Mouse (Mus musculus): Measurements from ENCODE around the gene Rtp4. TPM values are rescaled to one million over a fixed set of nuclear protein-coding genes. Genes with fewer than 3 reads are reported as not detected.

The Rtp4 gene
- polyA plus RNA-seq (2012; ENCODE audit: insufficient read depth, insufficient read length, missing spikeins): 315 and 316 TPM in 2 replicates

DNA sequence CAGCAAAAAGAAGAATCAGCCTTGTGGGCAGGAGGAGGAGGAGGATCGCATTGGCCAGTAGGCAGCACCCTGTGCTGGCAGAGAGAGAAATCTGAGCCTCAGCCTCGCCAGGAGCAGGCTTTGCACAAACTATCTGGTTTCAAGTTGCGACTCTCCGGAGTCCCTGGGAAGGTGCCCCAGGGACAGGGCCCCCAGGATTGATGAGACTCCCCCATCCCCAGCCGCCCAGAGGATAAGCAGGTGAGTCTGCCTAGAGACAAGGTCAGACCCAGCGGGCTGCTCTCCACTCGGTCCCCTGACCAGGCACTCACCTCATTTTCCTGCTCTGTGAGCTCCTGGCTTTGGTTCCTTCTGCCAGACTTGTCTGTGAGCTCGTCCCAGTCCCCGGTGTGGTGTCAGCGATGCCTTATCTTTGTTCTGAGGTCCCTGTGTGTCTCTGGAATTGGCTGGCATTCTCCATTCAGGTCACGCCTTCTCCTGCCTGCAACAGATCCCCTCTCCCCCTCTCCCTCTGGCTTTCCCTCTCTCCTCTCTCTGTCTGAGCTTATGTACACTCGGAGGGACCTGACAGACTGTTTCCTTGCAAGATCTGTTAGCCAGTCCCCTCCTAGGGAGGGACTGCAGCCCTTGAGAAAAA lies at the start of gene Rtp4, which contains the start of gene Masp1:
Rtp4 (plus strand) TSS at position 57 of the 637 bp plus-strand sequence.
Masp1 (minus strand) TSS at position 581 of the 637 bp plus-strand sequence.
- Histone ChIP-seq H3K4me3 (ENCODE audit: insufficient read depth, low read length) (no peak within 1 kb of the TSS), H3K27ac (ENCODE audit: insufficient read depth, low read depth, low read length) (no peak within 1 kb of the TSS), H3K4me1 (ENCODE audit: control insufficient read depth, insufficient read depth, low read length) (peaks cover 13% of the 10 kb centered on the region)
- TF ChIP-seq CTCF (IDR thresholded peaks at IDR 0.05; ENCODE audit: low read depth, low read length): no peak
- no peak for TF ChIP-seq POLR2A (IDR thresholded peaks at IDR 0.05; ENCODE audit: borderline replicate concordance, low read depth, low read length)

DNA sequence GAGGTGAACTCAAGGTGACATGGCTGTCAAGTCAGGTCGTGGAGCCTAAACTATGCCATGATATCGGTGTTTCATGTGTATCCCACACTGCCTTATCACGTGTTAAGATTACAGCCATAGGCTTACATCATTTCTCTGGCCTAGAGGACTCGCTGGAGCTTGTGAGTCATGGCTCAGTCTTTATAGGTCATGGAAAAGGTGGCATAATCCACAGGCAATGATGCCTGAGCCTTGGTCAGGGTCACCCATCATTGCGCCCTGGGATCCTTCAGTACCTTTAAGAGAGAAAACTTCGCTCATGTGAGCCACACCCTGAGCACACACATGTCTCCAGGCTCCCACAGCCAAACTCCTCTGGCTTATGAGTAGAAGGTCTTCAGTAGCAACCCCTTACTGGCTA lies 48.5 kb upstream of the Rtp4 start:
- TF ChIP-seq CTCF (IDR thresholded peaks at IDR 0.05; ENCODE audit: low read depth, low read length) (no peak), POLR2A (IDR thresholded peaks at IDR 0.05; ENCODE audit: borderline replicate concordance, low read depth, low read length) (no peak)
- no peak overlapping the region for H3K27ac ChIP-seq (ENCODE audit: insufficient read depth, low read depth, low read length)

DNA sequence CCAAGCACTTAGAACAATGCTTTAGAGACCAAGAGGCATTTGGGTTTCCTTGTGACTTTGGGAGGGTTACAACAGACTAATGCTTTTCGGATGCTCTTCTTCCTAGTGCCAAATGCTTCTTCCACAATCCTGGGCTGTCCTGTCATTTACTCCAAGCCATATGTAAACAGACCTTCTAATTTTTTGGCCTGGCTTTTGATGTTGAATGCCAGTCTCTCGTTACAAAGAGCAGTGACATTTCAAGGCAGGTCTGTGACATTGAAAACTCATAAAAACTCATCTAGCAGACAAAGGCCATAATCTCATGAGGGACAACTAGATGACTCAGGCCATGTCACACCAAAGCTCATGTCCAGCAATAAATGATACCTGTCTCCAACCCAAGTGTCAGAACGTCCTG lies 48.0 kb upstream of the Rtp4 start:
- TF ChIP-seq POLR2A (IDR thresholded peaks at IDR 0.05; ENCODE audit: borderline replicate concordance, low read depth, low read length): no peak
- no peak for TF ChIP-seq CTCF (IDR thresholded peaks at IDR 0.05; ENCODE audit: low read depth, low read length)
- Histone ChIP-seq H3K4me1 (ENCODE audit: control insufficient read depth, insufficient read depth, low read length) (no peaks in the 10 kb centered on the region), H3K27ac (ENCODE audit: insufficient read depth, low read depth, low read length) (no peak overlapping the region), H3K4me3 (ENCODE audit: insufficient read depth, low read length) (no peak overlapping the region)

More for the DNA sequence above, 48.5 kb upstream of the Rtp4 start:
- Histone ChIP-seq H3K4me1 (ENCODE audit: control insufficient read depth, insufficient read depth, low read length) (no peaks in the 10 kb centered on the region), H3K4me3 (ENCODE audit: insufficient read depth, low read length) (no peak overlapping the region)

DNA sequence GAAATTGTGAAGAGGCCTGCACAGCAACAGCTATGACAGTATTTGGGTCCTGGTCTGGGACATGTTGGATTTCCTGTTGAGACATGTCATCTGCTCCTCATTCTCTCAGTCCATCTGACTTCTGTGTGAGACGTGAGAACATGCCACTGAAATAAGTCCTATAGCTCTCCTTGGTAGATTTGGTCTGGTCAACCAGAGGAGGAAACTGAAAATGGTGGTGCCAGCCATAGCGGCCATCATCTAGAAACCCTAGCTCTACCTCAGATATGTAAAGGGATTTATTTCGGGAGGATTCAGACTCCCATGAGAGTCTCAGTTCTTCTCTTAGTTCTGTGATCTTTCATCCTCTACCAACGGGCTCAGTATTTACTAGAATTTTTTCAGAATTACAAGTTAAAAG lies 44.4 kb upstream of the Rtp4 start:
- Histone ChIP-seq H3K4me3 (ENCODE audit: insufficient read depth, low read length) (no peak overlapping the region), H3K4me1 (ENCODE audit: control insufficient read depth, insufficient read depth, low read length) (peaks cover 3% of the 10 kb centered on the region; the same call in 1 of the 2 replicates), H3K27ac (ENCODE audit: insufficient read depth, low read depth, low read length) (no peak overlapping the region)
- TF ChIP-seq POLR2A (IDR thresholded peaks at IDR 0.05; ENCODE audit: borderline replicate concordance, low read depth, low read length) (no peak), CTCF (IDR thresholded peaks at IDR 0.05; ENCODE audit: low read depth, low read length) (no peak)

DNA sequence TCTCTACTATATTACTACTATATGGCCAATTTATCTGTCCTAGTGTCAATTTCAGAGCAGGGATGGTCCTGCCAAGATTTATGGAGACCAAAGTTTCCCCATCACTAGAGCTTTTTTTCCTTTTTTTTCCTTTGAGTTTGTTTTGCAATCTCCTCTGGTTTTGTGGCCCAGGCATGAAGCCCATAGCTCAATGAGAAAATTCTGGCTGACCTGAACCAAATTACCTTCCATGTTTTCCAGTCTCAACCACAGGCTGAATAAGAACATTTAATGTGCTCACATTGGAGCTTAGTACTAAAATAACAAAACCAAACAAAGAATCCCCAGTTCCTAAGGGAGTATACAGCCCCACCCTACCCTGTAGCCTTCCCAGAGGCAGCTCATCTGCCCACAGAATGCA lies 43.5 kb upstream of the Rtp4 start:
- no peak overlapping the region for H3K4me3 ChIP-seq (ENCODE audit: insufficient read depth, low read length)
- no peak overlapping the region for H3K27ac ChIP-seq (ENCODE audit: insufficient read depth, low read depth, low read length)
- TF ChIP-seq POLR2A (IDR thresholded peaks at IDR 0.05; ENCODE audit: borderline replicate concordance, low read depth, low read length) (no peak), CTCF (IDR thresholded peaks at IDR 0.05; ENCODE audit: low read depth, low read length) (no peak)
- H3K4me1 ChIP-seq (ENCODE audit: control insufficient read depth, insufficient read depth, low read length): peaks cover 3% of the 10 kb centered on the region; the same call in 1 of the 2 replicates

DNA sequence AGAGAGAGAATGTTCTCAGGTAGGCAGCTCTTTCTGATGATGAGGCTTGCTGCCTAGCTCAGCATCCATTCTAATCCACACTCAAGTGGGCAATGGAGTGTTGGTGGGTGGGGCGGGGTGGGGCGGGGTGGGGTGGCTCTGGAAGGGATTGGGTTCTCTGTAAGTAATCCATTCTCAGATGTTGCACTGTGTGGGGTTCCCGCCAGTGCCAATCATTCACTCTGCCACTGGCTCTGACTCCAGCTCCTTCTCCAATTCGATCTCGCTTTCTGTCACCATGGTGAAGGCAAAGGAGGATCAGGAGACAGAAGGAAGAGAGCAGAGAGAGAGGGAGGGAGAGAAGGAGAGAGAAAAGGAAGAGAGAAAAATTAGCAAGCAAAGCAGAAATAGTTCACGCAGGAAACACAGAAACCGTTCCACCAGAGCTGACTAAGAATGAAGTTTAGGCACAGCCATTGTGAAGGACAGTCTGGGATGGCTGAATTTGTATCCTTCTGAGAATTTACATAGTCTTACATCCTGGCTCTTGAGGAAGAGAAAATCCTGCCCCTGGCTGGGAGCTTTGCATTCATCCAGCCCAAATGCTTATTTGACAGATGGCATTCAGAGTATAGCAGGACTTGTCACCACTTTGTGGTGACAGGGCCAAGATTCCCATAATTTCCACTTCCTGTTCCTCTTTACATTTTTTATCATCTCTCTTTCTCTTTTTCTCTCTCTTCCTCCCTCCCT lies 40.1 kb upstream of the Rtp4 start:
- H3K27ac ChIP-seq (ENCODE audit: insufficient read depth, low read depth, low read length): no peak overlapping the region
- H3K4me3 ChIP-seq (ENCODE audit: insufficient read depth, low read length): no peak overlapping the region
- TF ChIP-seq POLR2A (IDR thresholded peaks at IDR 0.05; ENCODE audit: borderline replicate concordance, low read depth, low read length) (no peak), CTCF (IDR thresholded peaks at IDR 0.05; ENCODE audit: low read depth, low read length) (no peak)

DNA sequence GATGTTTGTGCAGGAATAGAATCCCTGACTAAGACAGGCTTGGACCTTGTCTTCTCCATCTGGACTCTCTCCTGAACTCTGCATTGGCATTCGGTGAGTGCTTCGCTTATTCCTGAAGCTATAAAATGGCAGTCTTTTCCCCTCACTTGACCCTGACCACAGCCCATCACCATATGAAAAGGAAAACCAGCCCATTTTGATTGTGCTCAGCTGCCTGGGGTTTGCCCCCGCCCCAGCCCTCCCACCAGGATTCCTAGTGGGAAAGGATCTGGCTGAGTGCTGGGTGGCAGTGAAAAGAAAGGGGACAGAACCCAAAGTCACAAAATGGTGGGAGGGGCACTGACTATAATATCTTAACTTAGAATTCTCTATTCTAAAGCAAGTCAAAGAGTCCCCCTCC lies 37.9 kb upstream of the Rtp4 start:
- Histone ChIP-seq H3K27ac (ENCODE audit: insufficient read depth, low read depth, low read length) (no peak overlapping the region), H3K4me1 (ENCODE audit: control insufficient read depth, insufficient read depth, low read length) (peaks cover 3% of the 10 kb centered on the region; the same call in 1 of the 2 replicates), H3K4me3 (ENCODE audit: insufficient read depth, low read length) (no peak overlapping the region)
- TF ChIP-seq CTCF (IDR thresholded peaks at IDR 0.05; ENCODE audit: low read depth, low read length) (no peak), POLR2A (IDR thresholded peaks at IDR 0.05; ENCODE audit: borderline replicate concordance, low read depth, low read length) (no peak)

More for the DNA sequence above, 40.1 kb upstream of the Rtp4 start:
- H3K4me1 ChIP-seq (ENCODE audit: control insufficient read depth, insufficient read depth, low read length): peaks cover 3% of the 10 kb centered on the region; the same call in 1 of the 2 replicates

DNA sequence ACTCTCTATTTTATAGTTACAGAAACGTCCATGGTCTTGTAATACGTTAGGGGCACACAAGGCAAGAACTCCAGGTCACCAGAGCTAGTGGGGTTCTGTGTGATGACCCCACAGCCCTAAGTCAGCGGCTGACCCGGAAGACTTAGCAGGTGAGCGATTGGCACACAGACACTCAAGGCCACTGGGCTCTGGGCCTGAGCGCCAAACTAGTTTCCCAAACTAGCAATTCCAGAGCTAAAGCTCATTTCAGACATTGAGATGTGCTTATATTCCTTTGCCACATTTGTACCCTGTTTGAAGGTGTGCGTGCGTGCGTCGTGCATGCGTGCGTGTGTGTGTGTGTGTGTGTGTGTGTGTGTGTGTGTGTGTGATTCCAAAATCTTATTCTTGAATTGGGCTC lies 37.2 kb upstream of the Rtp4 start:
- Histone ChIP-seq H3K27ac (ENCODE audit: insufficient read depth, low read depth, low read length) (no peak overlapping the region), H3K4me1 (ENCODE audit: control insufficient read depth, insufficient read depth, low read length) (peaks cover 3% of the 10 kb centered on the region; the same call in 1 of the 2 replicates), H3K4me3 (ENCODE audit: insufficient read depth, low read length) (no peak overlapping the region)
- TF ChIP-seq CTCF (IDR thresholded peaks at IDR 0.05; ENCODE audit: low read depth, low read length) (no peak), POLR2A (IDR thresholded peaks at IDR 0.05; ENCODE audit: borderline replicate concordance, low read depth, low read length) (no peak)

DNA sequence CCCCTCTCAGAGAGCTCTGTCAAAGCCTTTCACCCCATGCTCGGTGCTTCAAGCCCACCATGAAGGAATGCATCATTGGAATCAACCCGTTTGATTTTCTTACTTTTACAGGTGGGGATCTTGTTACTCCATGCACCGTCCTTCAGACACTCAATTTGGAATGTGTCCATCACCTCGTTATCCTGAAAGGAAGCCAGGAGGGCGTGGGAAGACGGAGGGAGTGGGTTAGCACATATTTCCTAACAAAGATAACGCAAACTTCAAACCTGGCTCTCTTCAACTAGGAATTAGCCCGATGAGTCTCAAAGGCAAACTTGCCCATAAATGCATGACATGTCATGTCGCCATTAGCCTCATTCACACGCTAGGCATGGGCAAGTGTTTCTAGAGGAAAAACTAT lies 36.8 kb upstream of the Rtp4 start:
- Histone ChIP-seq H3K27ac (ENCODE audit: insufficient read depth, low read depth, low read length) (no peak overlapping the region), H3K4me3 (ENCODE audit: insufficient read depth, low read length) (no peak overlapping the region), H3K4me1 (ENCODE audit: control insufficient read depth, insufficient read depth, low read length) (peaks cover 3% of the 10 kb centered on the region; the same call in 1 of the 2 replicates)
- no peak for TF ChIP-seq CTCF (IDR thresholded peaks at IDR 0.05; ENCODE audit: low read depth, low read length)
- TF ChIP-seq POLR2A (IDR thresholded peaks at IDR 0.05; ENCODE audit: borderline replicate concordance, low read depth, low read length): no peak

DNA sequence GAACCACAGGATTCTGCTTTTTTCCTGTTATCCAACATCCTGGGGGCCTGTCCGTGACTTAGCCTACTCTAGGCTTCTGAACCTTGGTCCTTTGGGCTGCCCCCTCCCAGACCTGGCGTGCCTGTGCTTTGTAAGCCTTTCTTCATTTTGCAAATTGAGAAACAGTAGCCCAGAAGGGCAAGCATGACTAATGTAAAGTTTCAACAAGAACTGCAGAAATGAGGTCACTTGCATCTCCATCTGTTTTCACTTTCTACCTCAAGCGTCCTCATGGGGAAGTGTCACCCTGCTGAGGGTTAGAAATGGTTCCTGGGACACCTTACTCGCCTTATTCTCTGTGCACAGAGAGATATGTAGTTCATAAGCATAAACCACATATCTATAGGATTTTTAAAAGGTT lies 27.3 kb upstream of the Rtp4 start:
- no peak overlapping the region for H3K27ac ChIP-seq (ENCODE audit: insufficient read depth, low read depth, low read length)

More for the DNA sequence above, 27.3 kb upstream of the Rtp4 start:
- TF ChIP-seq CTCF (IDR thresholded peaks at IDR 0.05; ENCODE audit: low read depth, low read length): no peak
- TF ChIP-seq POLR2A (IDR thresholded peaks at IDR 0.05; ENCODE audit: borderline replicate concordance, low read depth, low read length): no peak
- Histone ChIP-seq H3K4me1 (ENCODE audit: control insufficient read depth, insufficient read depth, low read length) (peaks cover 18% of the 10 kb centered on the region), H3K4me3 (ENCODE audit: insufficient read depth, low read length) (no peak overlapping the region)
